Mouse (Mus musculus) A20 (cell line): Measurements from ENCODE around the gene Hectd4.
"Not testable (repeated sequence)": the region's sequence is repeated elsewhere in the genome, so short reads cannot be mapped to it uniquely, and the experiment has no call there.

Source experiments
- DNase-seq: peaks from one replicate; pipeline ENCODE4 v3.0.0-alpha.2; 2011; ENCODE audit warnings: low read depth, low spot score

Gene Hectd4

DNA sequence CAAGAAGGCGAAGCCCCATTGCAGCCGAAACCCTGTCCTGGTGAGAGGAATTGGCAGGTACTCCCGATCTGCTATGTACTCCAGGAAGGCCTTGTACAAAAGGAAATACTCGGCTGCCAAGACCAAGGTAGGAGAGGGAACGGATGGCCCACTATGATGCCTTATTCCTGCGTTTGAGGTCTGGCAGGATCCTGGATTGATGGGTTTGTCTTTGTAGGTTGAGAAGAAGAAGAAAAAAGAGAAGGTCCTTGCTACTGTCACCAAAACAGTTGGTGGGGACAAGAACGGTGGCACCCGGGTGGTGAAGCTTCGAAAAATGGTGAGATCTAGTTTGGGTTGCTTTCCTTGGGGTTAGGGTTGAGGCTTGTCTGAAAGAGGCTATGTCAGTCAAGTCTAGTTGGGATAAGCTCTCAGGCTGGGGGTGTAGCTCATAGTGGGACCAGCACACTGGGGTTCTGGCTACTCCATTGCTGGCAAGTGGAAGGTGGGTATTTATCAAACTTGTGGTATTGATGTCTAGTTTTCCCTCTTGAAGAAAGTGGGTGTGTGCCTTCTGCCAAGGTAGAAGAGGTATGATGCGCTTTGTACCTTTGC lies 14.4 kb upstream of the Hectd4 start:
- DNase-seq, result not testable (repeated sequence)

GRCm38 (mm10) chr5:121206540-121206939 lies 13.5 kb upstream of the Hectd4 start:
- DNase-seq, result no peak

- DNase-seq, result no peak
Measured at GRCm38 (mm10) chr5:121206984-121207383, 13.0 kb upstream of the Hectd4 start.

DNA sequence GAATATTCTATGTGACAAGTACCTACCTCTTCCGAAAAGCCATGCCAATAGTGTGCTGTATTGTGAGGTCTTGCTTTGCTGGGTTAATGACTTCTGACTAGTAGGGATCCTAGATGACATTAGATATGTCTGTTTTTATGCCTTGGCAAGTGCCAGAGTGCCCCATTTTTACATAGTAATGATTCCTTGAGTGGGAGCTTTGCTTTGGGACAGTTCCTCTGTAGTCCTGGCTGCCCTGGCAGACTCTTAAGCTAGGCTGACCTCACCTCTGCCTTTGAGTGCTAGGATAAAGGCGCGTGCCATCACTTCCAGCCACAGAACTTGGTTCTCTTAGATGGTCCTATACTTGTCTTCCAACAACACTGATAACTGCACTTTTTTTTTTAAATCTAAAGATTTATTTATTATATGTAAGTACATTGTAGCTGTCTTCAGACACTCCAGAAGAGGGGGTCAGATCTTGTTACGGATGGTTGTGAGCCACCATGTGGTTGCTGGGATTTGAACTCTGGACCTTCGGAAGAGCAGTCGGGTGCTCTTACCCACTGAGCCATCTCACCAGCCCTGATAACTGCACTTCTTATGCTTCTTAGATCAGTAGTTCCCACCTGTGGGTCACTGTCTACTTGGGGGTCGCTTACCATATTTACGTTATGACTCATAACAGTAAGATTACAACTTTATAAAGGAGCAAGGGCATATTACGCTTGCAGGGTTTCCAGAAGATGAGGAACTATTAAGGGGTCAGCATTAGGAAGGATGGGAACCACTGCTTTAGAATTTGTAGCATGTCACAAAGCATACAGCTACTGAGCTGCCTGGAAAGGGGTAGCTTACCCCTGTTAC lies 10.0 kb upstream of the Hectd4 start:
- no peak for DNase-seq

GRCm38 (mm10) chr5:121210601-121210924 lies 9.5 kb upstream of the Hectd4 start:
- DNase-seq, result no peak

- no peak for DNase-seq
Measured at GRCm38 (mm10) chr5:121212108-121212507, 7.9 kb upstream of the Hectd4 start.

DNA sequence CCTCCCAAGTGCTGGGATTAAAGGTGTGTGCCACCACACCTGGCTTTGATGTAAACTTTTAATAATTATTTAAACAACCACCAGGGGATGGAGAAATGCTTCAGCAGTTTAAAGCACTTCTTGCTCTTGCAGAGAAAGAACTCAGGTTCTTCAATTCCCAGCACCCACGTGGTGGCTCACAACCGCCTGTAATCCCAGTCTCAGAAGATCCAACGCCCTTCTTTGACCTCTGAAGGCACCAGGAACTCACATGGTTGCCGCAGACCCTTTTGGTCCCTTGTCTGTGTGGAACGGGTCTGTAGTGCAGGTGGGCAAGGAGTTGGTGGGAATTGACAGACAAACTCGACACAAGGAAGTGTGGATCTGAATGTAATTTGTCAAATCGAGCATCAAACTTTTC lies 5.3 kb upstream of the Hectd4 start:
- no peak for DNase-seq

DNA sequence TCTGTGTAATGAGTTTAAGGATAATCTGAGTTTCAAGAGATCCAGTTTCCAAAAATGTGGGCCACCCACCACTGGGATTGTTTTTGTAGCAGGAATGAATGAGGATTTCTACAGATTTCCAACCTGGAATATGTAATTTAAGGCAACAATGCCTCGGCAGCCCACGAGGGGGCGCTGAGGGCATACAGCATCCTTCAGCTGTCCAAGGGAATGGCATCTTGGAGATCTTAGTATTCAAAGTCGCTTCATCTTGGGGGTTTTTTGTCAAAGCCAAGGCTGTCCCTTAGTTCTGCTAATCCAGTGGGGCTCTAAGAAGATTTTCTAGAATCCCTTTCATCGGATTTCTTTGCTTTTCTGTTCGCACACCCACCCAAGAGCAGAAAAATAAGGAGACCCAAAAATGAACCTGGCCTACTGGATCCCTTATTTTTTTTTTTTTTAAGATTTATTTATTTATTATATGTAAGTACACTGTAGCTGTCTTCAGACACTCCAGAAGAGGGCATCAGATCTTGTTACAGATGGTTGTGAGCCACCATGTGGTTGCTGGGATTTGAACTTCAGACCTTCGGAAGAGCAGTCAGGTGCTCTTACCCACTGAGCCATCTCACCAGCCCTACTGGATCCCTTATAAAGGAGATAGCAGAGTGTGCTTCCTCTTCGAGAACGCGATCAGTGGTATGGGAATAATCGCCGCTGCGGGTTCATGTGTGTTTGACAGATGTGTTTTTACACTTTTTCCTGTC lies 4.5 kb upstream of the Hectd4 start:
- peak; percentile 67 for DNase-seq

GRCm38 (mm10) chr5:121216126-121216446 lies 3.9 kb upstream of the Hectd4 start:
- DNase-seq, result no peak

DNA sequence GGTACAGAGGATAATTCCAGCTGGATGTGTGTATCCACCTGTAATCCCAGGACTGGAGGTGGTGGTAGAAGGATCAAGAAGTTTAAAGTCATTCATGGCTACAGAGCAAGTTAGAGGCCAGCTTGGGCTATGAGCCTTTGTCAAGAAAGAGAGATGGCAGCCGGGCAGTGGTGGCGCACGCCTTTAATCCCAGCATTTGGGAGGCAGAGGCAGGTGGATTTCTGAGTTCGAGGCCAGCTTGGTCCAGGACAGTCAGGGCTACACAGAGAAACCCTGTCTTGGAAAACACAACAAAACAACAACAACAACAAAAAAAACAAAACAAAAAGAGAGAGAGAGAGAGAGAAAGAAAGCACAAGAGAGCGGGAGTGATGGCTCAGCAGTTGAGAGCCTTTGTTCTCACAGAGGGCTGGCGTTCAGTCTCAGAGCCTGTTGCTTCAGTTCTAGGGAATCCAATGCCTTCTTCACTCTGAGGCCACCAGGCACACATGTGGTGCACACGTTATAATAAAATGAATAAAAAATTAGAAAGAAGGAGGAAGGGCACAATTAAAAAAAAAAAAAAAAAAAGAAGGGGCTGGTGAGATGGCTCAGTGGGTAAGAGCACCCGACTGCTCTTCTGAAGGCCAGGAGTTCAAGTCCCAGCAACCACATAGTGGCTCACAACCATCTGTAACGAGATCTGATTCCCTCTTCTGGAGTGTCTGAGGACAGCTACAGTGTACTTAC lies 3.3 kb upstream of the Hectd4 start:
- not testable (repeated sequence) for DNase-seq

DNA sequence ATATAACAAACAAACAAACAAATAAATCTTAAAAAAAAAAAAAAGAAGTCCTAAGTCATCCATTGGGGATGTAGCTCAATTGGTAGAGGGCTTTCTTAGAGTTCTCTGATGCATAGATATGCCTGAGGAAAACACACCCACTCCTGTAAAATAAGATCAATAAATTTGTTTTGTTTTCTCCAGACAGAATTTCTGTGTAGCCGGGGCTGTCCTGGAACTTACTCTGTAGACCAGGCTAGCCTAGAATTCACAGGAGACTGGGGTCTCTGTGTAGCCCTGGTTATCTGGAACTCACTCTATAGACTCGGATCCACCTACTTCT lies 2.7 kb upstream of the Hectd4 start:
- no peak for DNase-seq

GRCm38 (mm10) chr5:121219190-121219589 lies 829 bp upstream of the Hectd4 start:
- peak; percentile 63 for DNase-seq

GRCm38 (mm10) chr5:121220732-121221301 lies 798 bp downstream of the Hectd4 start:
- DNase-seq, result peak; percentile 68

DNA sequence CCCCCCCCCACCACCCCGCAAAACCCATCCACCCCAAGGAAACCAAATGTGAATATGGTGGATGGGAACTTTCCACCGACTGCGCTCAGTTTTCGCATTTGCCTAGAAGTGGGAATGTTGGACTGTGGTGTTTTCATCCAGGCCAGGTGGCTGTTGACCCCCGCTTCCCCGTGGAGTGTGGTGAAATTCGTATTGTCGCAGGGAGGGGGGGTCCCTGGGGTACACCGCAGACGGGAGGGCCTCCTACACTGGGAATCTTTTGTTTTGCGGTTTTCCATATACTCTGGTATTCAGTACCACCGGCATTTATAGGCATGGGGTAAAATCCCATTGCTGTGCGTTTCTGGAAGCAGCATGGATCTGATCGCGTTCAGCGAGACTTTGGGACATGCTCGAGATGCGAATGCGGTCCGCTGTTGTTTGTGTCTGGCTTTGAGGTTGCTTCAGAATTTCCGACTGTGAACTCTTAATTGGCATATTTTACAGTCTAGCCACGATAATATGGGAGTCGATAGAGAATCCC lies 1.4 kb downstream of the Hectd4 start:
- no peak for DNase-seq

GRCm38 (mm10) chr5:121224020-121224419 lies 4.0 kb downstream of the Hectd4 start:
- DNase-seq, result not testable (repeated sequence)

GRCm38 (mm10) chr5:121224856-121225255 lies 4.8 kb downstream of the Hectd4 start:
- no peak for DNase-seq

DNA sequence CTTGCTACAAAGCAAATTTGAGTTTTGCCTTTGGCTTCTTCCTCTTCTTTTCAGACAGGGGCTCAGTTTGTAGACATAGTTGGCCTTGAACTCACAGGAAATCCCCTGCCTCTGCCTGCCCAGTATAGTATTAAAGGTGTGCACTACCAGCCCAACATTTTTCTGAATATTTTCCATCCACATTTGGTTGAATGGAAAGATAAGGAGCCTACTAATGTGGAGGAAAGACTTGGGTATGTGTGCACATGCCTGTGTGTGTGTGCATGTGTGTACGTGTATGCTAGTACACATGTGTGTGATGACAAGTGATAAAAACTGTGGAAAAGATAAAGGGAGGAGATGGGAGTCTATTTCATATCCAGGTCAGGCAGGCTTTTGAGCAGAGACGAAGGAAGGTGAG lies 5.8 kb downstream of the Hectd4 start:
- no peak for DNase-seq

DNA sequence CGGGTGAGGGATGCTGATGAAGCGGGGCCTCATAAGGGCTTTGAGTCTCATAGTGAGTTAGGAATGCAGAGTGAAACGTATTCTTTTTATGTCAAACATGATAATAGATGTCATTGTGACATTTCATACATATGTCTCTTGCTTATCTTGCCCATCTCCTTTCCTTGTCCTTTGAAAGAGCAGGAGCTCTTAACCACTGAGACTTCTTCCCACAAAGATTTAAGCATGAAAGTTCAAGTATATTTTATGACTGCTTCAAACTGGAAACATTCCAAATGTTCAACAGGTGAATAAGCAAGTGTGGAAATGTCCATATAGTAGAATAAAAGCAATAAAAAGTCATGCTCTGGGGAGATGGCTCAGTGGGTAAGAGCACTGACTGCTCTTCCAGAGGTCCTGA lies 6.4 kb downstream of the Hectd4 start:
- no peak for DNase-seq

DNA sequence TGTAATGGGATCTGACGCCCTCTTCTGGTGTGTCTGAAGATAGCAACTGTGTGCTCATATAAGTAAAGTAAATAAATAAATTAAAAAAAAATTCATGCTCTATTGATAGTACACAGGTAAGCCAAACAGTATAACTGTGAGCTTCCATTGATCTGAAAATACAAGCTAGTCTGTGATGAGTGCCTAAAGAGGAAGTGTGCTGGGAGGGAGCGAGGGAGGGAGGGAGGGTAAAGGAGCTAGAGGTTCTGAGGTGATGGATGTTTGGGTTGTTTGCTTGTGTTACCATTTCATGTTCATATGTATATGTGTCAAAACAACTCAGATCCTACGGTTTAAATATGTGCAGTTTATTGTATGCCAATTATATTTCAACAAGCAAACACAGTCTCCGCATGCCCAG lies 6.8 kb downstream of the Hectd4 start:
- DNase-seq, result no peak

DNA sequence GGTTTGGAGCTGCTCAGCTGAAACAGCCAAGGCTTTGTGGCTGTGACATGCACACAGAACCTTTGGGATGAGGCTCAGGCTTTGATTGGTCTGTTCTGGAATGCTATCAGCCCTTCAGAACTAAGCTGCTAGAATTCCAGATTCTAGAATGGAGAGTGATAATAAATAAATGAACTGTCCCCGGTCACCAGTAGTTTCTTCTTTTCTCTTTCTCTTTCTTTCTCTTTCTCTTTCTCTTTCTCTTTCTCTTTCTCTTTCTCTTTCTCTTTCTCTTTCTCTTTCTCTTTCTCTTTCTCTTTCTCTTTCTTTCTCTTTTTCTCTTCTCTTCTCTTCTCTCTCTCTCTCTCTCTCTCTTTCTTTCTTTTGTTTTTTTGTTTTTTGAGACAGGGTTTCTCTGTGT lies 7.3 kb downstream of the Hectd4 start:
- not testable (repeated sequence) for DNase-seq

GRCm38 (mm10) chr5:121229182-121229581 lies 9.2 kb downstream of the Hectd4 start:
- DNase-seq, result no peak

DNA sequence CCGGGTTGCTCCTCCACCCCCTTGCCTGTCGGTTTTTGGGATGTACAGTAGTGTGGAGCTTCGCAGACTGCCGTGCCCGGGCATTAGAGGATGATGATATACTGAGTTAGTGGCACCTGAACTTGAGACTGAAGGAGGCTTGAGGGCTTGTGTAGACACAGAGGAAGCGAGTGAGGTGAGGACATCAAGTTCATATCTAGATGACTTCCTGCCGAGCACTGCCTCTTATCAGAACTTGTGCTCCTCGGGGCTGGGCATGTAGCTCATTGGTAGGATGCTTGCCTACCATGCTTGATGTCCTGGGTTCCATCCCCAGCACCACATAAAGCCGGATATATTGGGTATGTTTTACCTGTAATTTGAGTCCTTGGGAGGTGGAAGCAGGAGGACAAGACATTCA lies 10.8 kb downstream of the Hectd4 start:
- no peak for DNase-seq
